Mouse (Mus musculus) fat pad, adult 2 months (tissue): ENCODE data around the gene Agr3.

ENCODE experiments used
- DNase-seq: peaks from one replicate; pipeline ENCODE4 v3.0.0-alpha.2; 2011; ENCODE audit warnings: low read depth, low spot score; ENCODE audit errors: extremely low read depth

The Agr3 gene

DNA sequence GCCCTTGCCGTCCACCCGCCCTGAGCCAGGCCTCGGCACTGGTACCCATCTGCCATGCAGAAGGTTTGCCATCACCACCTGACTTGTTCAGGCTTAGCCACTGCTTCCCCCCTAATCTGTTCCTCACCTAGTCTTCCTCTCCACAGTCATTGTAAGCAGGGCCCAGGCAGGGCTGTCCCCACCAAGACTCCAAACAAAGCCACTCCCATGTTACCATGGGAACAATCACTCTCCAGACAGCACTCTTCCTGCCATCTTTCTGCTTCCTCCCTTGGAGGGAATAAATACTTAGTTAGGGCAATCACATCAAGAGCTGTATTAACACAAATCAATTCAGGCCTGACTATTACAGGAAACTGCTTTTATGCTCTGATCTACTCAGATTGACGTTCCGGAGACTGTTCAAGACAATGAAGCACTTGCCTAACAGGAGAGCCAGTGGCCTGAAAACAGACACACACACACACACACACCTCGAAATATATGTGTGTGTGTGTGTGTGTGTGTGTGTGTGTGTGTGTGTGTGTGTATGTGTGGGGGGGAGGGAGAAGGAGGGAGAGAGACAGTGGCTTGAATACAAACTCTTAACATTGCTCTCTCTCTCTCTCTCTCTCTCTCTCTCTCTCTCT lies 56.4 kb downstream of the Agr3 start:
- DNase-seq: no peak

- peak; percentile 23 for DNase-seq
Measured at GRCm38 (mm10) chr12:35983472-35983871, 58.1 kb downstream of the Agr3 start.

DNA sequence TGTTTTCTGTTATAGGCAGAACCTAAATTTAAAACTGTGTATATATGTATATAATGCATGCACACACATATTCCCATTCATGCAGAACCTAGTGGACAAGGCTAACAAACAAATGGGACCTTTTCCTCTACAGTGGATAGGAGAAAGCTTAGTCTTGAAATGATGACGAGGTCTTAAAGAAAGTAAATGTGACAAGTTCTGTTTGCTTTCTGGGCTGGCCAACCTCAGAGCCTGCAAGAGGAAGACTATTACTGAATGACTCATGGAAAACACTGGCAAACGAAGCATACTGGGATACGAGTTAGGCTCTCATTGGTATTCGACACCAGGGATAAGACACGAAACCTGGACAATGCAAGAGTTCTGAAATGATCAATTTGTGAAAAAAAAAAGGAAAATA lies 59.3 kb downstream of the Agr3 start:
- no peak for DNase-seq

DNA sequence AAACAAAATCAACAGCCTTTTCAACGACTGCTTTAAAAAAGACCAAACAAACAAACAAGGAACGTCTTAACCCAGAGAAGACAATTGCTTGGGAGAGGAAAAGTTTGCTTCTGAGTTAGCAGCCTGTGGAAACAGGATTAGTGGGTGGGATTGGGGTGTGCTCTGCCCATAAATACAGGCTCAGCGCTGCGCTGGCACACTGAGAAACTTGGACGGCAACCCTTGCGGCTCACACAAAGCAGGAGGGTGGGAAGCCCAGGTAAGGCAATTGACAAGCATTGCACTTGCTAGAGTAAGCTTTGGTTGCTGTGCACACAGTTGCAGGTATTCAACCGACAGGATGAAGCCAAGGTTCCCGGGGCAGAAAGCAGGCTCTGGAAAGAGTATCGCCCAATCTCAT lies 67.3 kb downstream of the Agr3 start, which contains the start of gene Agr2:
Agr2 (plus strand) TSS at position 197 of the 400 bp plus-strand sequence.
- no peak for DNase-seq

- no peak for DNase-seq
Measured at GRCm38 (mm10) chr12:35993583-35993982, 68.2 kb downstream of the Agr3 start.

DNA sequence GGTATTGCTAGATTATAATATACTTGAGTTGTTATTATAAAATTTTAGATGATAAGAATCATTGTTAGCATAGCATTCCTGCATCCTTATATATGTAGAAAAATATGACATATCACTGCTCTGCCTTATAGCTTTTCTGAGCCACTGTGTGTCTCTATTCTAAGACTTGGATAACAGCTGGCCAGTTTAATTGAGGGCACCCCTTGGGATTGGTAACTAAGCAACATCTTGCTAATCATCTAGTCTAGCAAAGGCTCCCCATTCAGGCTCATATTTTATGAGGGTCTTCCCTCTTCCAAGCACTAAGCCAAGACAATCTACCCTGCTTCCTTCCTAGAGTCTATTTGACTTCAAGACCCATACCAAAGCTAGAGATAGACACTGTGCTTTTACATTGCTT lies 68.7 kb downstream of the Agr3 start:
- DNase-seq: no peak

DNA sequence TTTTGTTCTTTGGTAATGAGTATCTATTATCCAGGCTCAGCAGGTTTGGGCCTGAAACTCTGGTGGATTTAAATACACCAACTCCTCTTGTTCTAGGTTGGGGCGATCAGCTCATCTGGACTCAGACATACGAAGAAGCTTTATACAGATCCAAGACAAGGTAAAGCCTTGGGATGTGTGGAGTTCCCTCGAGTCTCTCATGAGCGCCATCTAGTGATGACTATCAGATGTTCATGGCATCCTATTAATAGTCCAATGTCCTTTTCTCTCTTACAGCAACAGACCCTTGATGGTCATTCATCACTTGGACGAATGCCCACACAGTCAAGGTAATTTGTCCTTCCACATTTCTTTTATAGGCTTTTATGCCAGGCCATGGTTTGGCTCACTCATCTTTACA lies 70.4 kb downstream of the Agr3 start:
- DNase-seq: no peak
